Mouse (Mus musculus) heart, embryonic 14.5 days (tissue): ENCODE data around the gene Tmem184b. TPM values are rescaled to one million over a fixed set of nuclear protein-coding genes. Genes with fewer than 3 reads are reported as not detected.

Experiments used
- ATAC-seq: fragments of 200-750 bp; cut with Nextera tagmentation; 2 replicates; pipeline ENCODE4 v1.8.0; 2017; ENCODE audit warnings: low read depth, moderate TSS enrichment; ENCODE audit not compliant: insufficient number of reproducible peaks, insufficient read depth, low FRiP score
- H3K27ac ChIP-seq, 2 experiments: fragments of 200-500 bp in 1 of 2; fragments of 300-500 bp in 1 of 2; sonication (generic) in 1 of 2; replicated peaks in 1 of 2; 2 replicates each; pipeline ENCODE4 v1.5.1; 2012 to 2014; ENCODE audit warnings: low read depth in 2 of 2, low read length in 2 of 2, control low read depth in 1 of 2, mild to moderate bottlenecking in 1 of 2, mixed read lengths in 1 of 2; ENCODE audit not compliant: control insufficient read depth in 1 of 2, insufficient read depth in 1 of 2
- H3K27me3 ChIP-seq: fragments of 300-500 bp; sonication (generic); 2 replicates; pipeline ENCODE4 v1.6.1; 2014; ENCODE audit warnings: mild to moderate bottlenecking, low read length, control low read depth; ENCODE audit not compliant: control insufficient read depth, insufficient read depth
- H3K36me3 ChIP-seq: fragments of 300-500 bp; sonication (generic); 2 replicates; pipeline ENCODE4 v1.6.1; 2014; ENCODE audit warnings: mild to moderate bottlenecking, control low read depth, low read length, mixed read lengths; ENCODE audit not compliant: control insufficient read depth, insufficient read depth
- H3K4me1 ChIP-seq, 2 experiments: fragments of 200-500 bp in 1 of 2; fragments of 300-500 bp in 1 of 2; sonication (generic) in 1 of 2; 2 replicates each; pipeline ENCODE4 v1.6.1; 2012 to 2014; ENCODE audit warnings: low read length in 2 of 2, control low read depth in 1 of 2, mixed read lengths in 1 of 2; ENCODE audit not compliant: control insufficient read depth in 2 of 2, insufficient read depth in 2 of 2
- H3K4me2 ChIP-seq: fragments of 300-500 bp; sonication (generic); 2 replicates; pipeline ENCODE4 v1.6.1; 2014; ENCODE audit warnings: mild to moderate bottlenecking, low read length
- H3K4me3 ChIP-seq, 2 experiments: fragments of 200-500 bp in 1 of 2; fragments of 300-500 bp in 1 of 2; sonication (generic) in 1 of 2; 2 replicates each; pipeline ENCODE4 v1.5.1; 2012 to 2014; ENCODE audit warnings: low read length in 2 of 2, mild to moderate bottlenecking in 2 of 2, control low read depth in 1 of 2, low read depth in 1 of 2, moderate library complexity in 1 of 2; ENCODE audit not compliant: control insufficient read depth in 1 of 2, insufficient read depth in 1 of 2
- H3K9ac ChIP-seq: fragments of 300-500 bp; sonication (generic); 2 replicates; pipeline ENCODE4 v1.6.1; 2014; ENCODE audit warnings: mild to moderate bottlenecking, low read length
- H3K9me3 ChIP-seq: fragments of 300-500 bp; sonication (generic); 2 replicates; pipeline ENCODE4 v1.6.1; 2016; ENCODE audit warnings: low read length, control low read depth; ENCODE audit not compliant: control insufficient read depth
- WGBS: fragments of 180-500 bp; shearing (Covaris S2); extraction: QIAGEN DNeasy Blood & Tissue Kit; methylation state at CpG from one replicate; pipeline ENCODE4 v1.1.7; 2014; 5-methylcytosine and 5-hydroxymethylcytosine counted together
- polyA plus RNA-seq: library from polyadenylated mRNA; unstranded; fragments of >200 nt; fragmentation: Nextera tagmentation; extraction: Ambion mirVana; gene quantifications from 2 replicates; pipeline ENCODE4 v1.2.1, GENCODE M21; 2014

Tmem184b gene
- 56.1 and 60.6 TPM in 2 replicates for polyA plus RNA-seq

DNA sequence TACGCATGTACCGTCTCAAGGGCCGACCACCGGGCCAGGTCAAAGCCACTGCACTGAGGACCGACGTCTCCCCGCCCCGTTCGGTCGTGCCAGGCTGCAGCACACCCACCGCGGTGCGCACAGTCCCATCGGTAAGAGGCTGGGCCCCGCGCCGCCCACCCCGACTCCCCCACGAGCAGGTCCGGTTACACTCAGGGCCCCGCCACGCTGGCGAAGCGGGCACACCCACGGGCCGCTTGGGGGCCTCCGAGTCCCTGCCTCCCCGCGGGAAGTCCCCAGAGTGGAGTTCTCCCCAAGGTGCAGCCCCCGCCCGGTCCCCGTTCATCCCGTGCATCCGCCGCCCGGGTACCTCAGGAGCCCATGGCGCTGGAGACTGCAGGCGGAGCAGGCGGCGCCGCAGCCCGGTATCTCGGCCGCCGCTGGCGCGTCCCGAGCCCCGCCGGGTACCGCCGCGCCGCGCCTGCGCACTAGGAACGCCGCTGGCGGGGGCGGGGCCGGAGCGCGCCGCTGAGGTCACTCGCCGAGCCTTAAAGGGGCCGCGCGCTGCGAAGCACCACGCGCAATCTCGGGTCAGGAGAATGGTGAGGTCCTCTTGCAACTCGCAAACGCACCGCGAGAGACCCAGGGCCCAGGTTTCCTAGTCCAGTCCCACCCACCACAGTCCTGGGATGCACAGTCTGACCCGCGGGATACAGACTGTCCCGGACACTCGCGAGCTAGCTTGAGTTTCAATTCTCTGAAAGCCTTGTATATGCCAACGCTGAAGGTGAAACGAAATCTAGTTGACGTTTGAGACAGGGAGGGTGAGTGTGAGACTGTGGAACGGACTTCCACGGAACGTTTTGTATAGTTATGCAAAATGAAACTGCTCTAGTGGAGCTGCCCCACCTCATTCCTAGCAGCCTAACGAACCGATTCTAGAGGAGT is at the start of gene Tmem184b:
Gene Tmem184b, minus strand, starts transcription at position 734 of the 927 bp plus-strand sequence.
- WGBS, result under 1% methylated on average over 71 of the region's 90 CpGs

DNA sequence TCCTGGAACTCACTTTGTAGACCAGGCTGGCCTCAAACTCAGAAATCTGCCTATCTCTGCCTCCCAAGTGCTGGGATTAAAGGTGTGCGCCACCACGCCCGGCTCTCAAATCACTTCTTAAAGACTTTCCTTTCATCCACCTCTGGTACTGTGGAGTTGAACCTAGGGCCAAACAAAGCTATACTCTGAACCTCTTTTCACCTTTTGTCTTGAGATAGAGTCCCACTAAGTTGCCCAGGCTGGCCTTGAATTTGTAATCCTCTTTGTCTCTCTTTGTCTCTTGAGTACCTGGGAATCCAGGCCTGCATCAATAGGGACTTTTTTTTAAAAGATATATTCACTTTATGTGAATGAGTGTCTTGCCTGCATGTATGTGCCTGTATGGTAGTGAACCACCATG is 44.7 kb upstream of the Tmem184b start:
- Histone ChIP-seq H3K9me3 (no peaks in the 10 kb centered on the region), H3K4me1 (peaks cover under 1 to 7% of the 10 kb centered on the region in 2 experiments; a peak in 1 of 4 replicates), H3K27ac (no peak overlapping the region), H3K9ac (no peak overlapping the region), H3K4me2 (no peak overlapping the region), H3K36me3 (no peaks in the 10 kb centered on the region), H3K4me3 (no peak overlapping the region), H3K27me3 (no peaks in the 10 kb centered on the region)
- WGBS, result 80% methylated on average over 3 of the region's 3 CpGs
- ATAC-seq, result no peak

More for the DNA sequence above, at the start of gene Tmem184b:
- H3K27ac ChIP-seq, result peak within 1 kb of the TSS; percentile 81 to 94
- H3K9me3 ChIP-seq, result no peaks in the 10 kb centered on the region
- no peaks in the 10 kb centered on the region for H3K27me3 ChIP-seq
- peaks cover 47 to 53% of the 10 kb centered on the region in 2 experiments for H3K4me1 ChIP-seq
- H3K4me3 ChIP-seq, result peak within 1 kb of the TSS; percentile 85 to 89
- H3K9ac ChIP-seq, result peak within 1 kb of the TSS; percentile 89
- peak; percentile 82 for ATAC-seq
- no peaks in the 10 kb centered on the region for H3K36me3 ChIP-seq
- peak within 1 kb of the TSS; percentile 94 for H3K4me2 ChIP-seq

DNA sequence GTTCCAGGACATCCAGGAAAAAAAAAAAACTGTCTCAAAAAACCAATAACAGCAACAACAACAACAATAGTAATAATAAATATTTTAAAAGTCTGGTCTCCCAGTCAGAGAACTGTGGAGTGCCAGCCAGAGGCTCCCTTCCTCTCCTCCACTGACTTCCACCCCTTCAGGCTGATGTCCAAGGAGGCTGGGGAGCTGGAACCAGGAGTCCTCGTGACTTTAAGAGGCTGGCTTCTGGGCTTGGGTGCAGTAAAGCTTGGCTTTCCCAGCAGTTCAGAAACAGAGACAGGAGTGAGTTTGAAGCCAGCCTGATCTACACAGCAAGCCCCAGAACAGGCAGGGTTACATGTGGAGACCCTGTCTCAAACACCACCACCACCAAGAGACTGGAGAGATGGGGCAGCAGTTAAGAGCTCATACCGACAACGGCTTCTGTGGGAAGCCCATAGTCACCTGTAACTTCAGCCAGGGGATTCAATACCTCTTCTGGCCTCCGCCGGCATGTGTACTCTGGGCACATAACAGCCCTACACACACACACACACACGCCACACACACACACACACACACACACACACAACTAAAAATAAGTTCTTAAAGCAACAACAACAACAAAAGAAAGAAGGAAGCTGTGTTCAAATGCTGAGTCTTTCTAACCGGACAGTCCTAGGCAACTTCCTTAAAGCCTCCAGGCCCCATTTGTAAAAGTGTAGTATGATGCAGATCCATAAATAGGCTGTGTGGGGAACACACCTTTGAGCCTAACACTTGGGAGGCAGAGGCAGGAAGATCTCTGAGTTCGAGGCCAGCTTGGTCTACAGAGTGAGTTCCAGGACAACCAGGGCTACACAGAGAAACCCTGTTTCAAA is 42.7 kb upstream of the Tmem184b start:
- ATAC-seq, result no peak
- no peaks in the 10 kb centered on the region for H3K9me3 ChIP-seq
- H3K27me3 ChIP-seq, result no peaks in the 10 kb centered on the region
- H3K4me1 ChIP-seq, result peaks cover 8 to 11% of the 10 kb centered on the region in 2 experiments; a peak in 3 of 4 replicates
- no peak overlapping the region for H3K4me3 ChIP-seq
- 80% methylated on average over 8 of the region's 8 CpGs for WGBS
- H3K9ac ChIP-seq, result no peak overlapping the region
- H3K36me3 ChIP-seq, result no peaks in the 10 kb centered on the region
- H3K4me2 ChIP-seq, result no peak overlapping the region
- H3K27ac ChIP-seq, result no peak overlapping the region

DNA sequence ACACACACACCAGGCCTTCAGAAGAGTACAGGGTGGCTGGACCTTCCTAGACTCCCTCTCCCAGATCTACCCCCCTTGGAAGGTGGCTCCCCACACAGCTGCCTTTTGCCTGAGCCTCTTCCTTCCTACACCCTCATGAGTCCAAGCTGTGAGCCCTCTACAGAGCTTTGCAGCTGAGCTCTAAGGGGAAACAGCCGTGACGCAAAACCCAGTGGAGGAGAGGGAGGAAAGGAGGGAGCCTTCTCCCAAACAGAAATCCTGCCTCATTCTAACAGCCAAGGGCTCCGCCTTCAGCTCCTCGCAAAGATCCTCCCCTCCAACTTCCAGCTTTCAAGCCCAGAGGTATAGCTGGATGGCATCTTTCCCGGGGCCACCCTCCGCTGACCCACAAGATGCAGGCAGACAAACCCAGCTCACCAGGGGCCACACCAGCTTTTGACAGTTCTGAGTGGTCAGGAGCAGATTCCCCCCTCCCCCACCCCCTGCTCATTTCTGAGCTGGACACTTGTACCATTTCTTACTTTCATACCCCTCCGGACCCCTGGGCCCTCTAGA is 40.6 kb upstream of the Tmem184b start:
- Histone ChIP-seq H3K4me2 (no peak overlapping the region), H3K9ac (no peak overlapping the region), H3K4me3 (no peak overlapping the region), H3K27me3 (no peaks in the 10 kb centered on the region), H3K27ac (no peak overlapping the region), H3K4me1 (peaks cover 28 to 30% of the 10 kb centered on the region in 2 experiments), H3K36me3 (no peaks in the 10 kb centered on the region), H3K9me3 (no peaks in the 10 kb centered on the region)
- no peak for ATAC-seq
- 66% methylated on average over 7 of the region's 7 CpGs for WGBS

DNA sequence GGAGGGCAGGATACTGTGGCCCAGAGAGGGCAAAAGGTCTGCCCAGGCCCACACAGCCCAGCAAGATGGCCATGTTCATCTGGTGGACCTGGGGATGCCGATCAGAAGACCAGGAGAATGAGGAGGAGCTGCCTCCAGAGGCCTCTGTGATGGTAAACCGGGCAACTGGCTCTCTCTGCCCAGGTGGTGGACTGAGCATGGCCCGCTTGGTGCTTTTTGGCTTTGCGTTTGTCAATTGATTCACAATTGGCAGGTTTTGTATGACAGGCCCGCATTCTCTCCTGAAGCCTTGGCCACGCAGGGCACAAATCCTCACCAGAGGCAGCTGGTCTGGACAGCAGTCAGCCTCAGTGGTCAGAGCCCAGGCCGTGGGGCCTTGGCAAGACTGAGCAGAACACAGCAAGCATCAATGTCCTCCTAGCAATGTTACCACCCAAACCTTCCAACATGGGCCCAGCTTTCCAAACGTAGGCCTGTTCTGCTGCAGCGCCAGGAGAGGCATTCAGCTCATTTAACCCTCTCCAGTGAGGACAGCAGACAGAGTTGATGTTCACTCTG is 39.7 kb upstream of the Tmem184b start:
- 79% methylated on average over 9 of the region's 9 CpGs for WGBS
- Histone ChIP-seq H3K9ac (no peak overlapping the region), H3K36me3 (peaks cover 8% of the 10 kb centered on the region), H3K27ac (no peak overlapping the region), H3K4me2 (no peak overlapping the region), H3K9me3 (no peaks in the 10 kb centered on the region), H3K27me3 (no peaks in the 10 kb centered on the region), H3K4me3 (no peak overlapping the region), H3K4me1 (peaks cover 37 to 39% of the 10 kb centered on the region in 2 experiments)
- ATAC-seq, result no peak

DNA sequence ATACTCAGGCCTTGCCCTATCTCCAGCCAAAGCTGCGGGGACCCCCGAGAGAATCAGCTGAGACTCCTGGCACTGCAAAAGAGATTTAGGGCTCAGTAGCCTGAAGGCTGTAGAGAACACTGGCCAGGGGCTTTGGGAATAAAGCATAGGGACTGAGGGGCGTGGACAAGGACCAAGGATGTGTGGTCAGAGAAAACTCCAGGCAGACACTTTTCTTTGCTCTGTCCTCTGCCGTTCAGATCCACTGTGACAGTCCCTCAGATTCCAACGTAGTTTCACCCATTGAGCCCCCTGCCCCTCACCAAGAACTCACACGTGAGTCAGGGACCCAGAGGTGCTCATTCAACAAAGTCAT is 38.9 kb upstream of the Tmem184b start:
- H3K9ac ChIP-seq, result peak overlapping the region; percentile 99
- peak overlapping the region; percentile 86 to 97 for H3K27ac ChIP-seq
- H3K4me2 ChIP-seq, result peak overlapping the region; percentile 84
- 6% methylated on average over 6 of the region's 6 CpGs for WGBS
- H3K36me3 ChIP-seq, result peaks cover 16% of the 10 kb centered on the region
- H3K4me1 ChIP-seq, result peaks cover 45 to 47% of the 10 kb centered on the region in 2 experiments
- no peaks in the 10 kb centered on the region for H3K9me3 ChIP-seq
- peak overlapping the region; percentile 92 to 93 for H3K4me3 ChIP-seq
- ATAC-seq, result no peak
- H3K27me3 ChIP-seq, result no peaks in the 10 kb centered on the region
